In genomic region chr8:108820634-108821033, GRCm38 (mm10) we compare ENCODE assay signal across 7 mouse cellular contexts.
DNase-seq lines count a peak whose midpoint lies in the region; ATAC-seq and TF ChIP-seq lines count a peak whose summit lies in the region.

No protein-coding gene starts in this region.

- peak; percentile 87 for ATAC-seq in intestine, embryonic 15.5 days
- ATAC-seq in neutrophil, adult 5-6 weeks (ENCODE audit: extremely low read depth, insufficient number of reproducible peaks, low FRiP score, poor library complexity, severe bottlenecking), result peak; percentile 62; the same call in 1 of the 2 replicates

- H3K9ac ChIP-seq in intestine, embryonic 15.5 days, result no peak overlapping the region

- no peaks in the 10 kb centered on the region for H3K9me3 ChIP-seq in forebrain, embryonic 10.5 days
- no peaks in the 10 kb centered on the region for H3K9me3 ChIP-seq in intestine, embryonic 15.5 days

- H3K4me3 ChIP-seq in brown adipose tissue, adult 24 weeks (ENCODE audit: insufficient read depth, low read depth, low read length), result peak overlapping the region; percentile 0; the same call in 1 of the 2 replicates
- H3K4me3 ChIP-seq in forebrain, embryonic 10.5 days, result peak overlapping the region; percentile 39
- no peak overlapping the region for H3K4me3 ChIP-seq in intestine, embryonic 15.5 days (replicated peaks)
- peak overlapping the region; percentile 12 for H3K4me3 ChIP-seq in lung, adult 2 months (replicated peaks; ENCODE audit: extremely low read depth, low read depth, low read length)

- H3K36me3 ChIP-seq in forebrain, embryonic 10.5 days (replicated peaks), result peaks cover 19% of the 10 kb centered on the region
- no peaks in the 10 kb centered on the region for H3K36me3 ChIP-seq in intestine, embryonic 15.5 days

- no peak for TF ChIP-seq POLR2A in lung, adult 2 months (IDR thresholded peaks at IDR 0.05; ENCODE audit: borderline replicate concordance, extremely low read depth, low read depth, low read length)

- H3K27me3 ChIP-seq in forebrain, embryonic 10.5 days (ENCODE audit: poor library complexity, severe bottlenecking), result no peaks in the 10 kb centered on the region
- H3K27me3 ChIP-seq in intestine, embryonic 15.5 days (replicated peaks), result no peaks in the 10 kb centered on the region

- DNase-seq in forebrain, embryonic 10.5 days (ENCODE audit: extremely low spot score, low spot score), result peak; percentile 67
- DNase-seq in lung, adult 2 months, result peak; percentile 33
- DNase-seq in frontal cortex, postnatal 36 days (ENCODE audit: low spot score in 2 of 2), result no peak
- no peak for DNase-seq in cerebellum, adult 9-11 months

- peak overlapping the region; percentile 35 for H3K4me2 ChIP-seq in intestine, embryonic 15.5 days (replicated peaks)

- no peak overlapping the region for H3K27ac ChIP-seq in brown adipose tissue, adult 24 weeks (replicated peaks; ENCODE audit: low read depth, low read length)
- H3K27ac ChIP-seq in forebrain, embryonic 10.5 days, result no peak overlapping the region
- no peak overlapping the region for H3K27ac ChIP-seq in intestine, embryonic 15.5 days

- peaks cover 3% of the 10 kb centered on the region; the same call in 1 of the 2 replicates for H3K4me1 ChIP-seq in brown adipose tissue, adult 24 weeks (ENCODE audit: control insufficient read depth, insufficient read depth, insufficient read length, low read length)
- peaks cover 46% of the 10 kb centered on the region for H3K4me1 ChIP-seq in forebrain, embryonic 10.5 days
- H3K4me1 ChIP-seq in intestine, embryonic 15.5 days (replicated peaks), result peaks cover 49% of the 10 kb centered on the region
- H3K4me1 ChIP-seq in lung, adult 2 months (ENCODE audit: control insufficient read depth, insufficient read depth, low read length), result peaks cover 13% of the 10 kb centered on the region

- 8% methylated on average over 6 of the region's 6 CpGs for WGBS in forebrain, embryonic 10.5 days
- 30% methylated on average over 6 of the region's 6 CpGs for WGBS in intestine, embryonic 15.5 days
- 29% methylated on average over 6 of the region's 6 CpGs for WGBS in lung, adult 2 months

- TF ChIP-seq CTCF in lung, adult 2 months (IDR thresholded peaks at IDR 0.05; ENCODE audit: insufficient read depth, low read length), result no peak

Comparison
In these comparisons a context has a peak if more than half of its experiments do, and no peak if none do; other contexts are left out.
1. DNase-seq: peak in forebrain, embryonic 10.5 days (single experiment) and lung, adult 2 months (single experiment); none in frontal cortex, postnatal 36 days (0 of 2) and cerebellum, adult 9-11 months (single experiment).